ENCODE assay signal across 14 mouse cellular contexts in the genomic region with DNA sequence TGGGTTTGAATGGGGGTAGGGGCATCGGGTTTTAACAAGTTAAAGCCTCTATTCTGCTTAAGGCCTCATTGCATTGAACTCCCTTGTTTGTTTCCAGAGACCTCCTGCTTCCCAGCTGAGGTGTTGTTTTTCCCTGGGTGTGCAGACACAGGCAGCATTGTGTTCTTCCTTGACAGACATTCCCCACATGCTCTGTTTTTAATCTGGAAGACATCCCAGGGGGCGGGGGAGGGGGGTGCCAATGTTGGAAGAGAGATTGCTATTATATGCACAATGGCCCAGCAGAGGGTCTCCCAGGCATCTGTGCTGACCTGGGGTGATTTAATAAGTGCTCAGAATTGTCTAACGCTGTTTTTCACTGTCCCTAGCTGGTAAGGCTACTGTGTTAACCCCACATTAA.
A peak's percentile ranks its signal among the peaks of the same experiment; 100 is the strongest.
DNase-seq lines count a peak whose midpoint lies in the region; ATAC-seq lines count a peak whose summit lies in the region.
"Had no signal": no experiment of that assay in that cellular context is flagged by ENCODE, and none has a peak within 500 bp of the region (broad histone marks: within the 10 kb centered on the region; RNA-seq: fewer than 3 reads in every experiment).

No protein-coding gene starts in this region.

- peaks cover 6% of the 10 kb centered on the region; the same call in 1 of the 2 replicates for H3K4me1 ChIP-seq in forebrain, embryonic 16.5 days (replicated peaks; ENCODE audit: control insufficient read depth, insufficient read depth, low read length)
- H3K4me1 ChIP-seq: heart, embryonic 13.5 days; intestine, embryonic 15.5 days; liver, embryonic 13.5 days had no signal

- H3K9ac ChIP-seq in forebrain, embryonic 16.5 days (replicated peaks; ENCODE audit: low read depth, low read length) = no peak overlapping the region
- H3K9ac ChIP-seq: heart, embryonic 13.5 days; intestine, embryonic 15.5 days; liver, embryonic 13.5 days had no signal

- H3K27me3 ChIP-seq in forebrain, embryonic 16.5 days (replicated peaks; ENCODE audit: control insufficient read depth, insufficient read depth, low read length) = no peaks in the 10 kb centered on the region
- H3K27me3 ChIP-seq: heart, embryonic 13.5 days; liver, embryonic 13.5 days had no signal

- WGBS in forebrain, embryonic 16.5 days = 2% methylated on average over 3 of the region's 3 CpGs

- no peak overlapping the region for H3K4me3 ChIP-seq in forebrain, embryonic 16.5 days (replicated peaks; ENCODE audit: low read length)
- H3K4me3 ChIP-seq: erythroblast, embryonic 14.5 days; heart, embryonic 13.5 days; intestine, embryonic 15.5 days; liver, embryonic 13.5 days had no signal

- no peaks in the 10 kb centered on the region for H3K36me3 ChIP-seq in forebrain, embryonic 16.5 days (ENCODE audit: control insufficient read depth, insufficient read depth)
- H3K36me3 ChIP-seq: heart, embryonic 13.5 days; intestine, embryonic 15.5 days; liver, embryonic 13.5 days had no signal

- intact Hi-C loops in left cerebral cortex, postnatal 4 days (cut with DNase I) = loop anchor here (5.0 kb wide), 1 partner anchor 505 kb away; no protein-coding TSS in a partner anchor
- intact Hi-C loops in left cerebral cortex, postnatal 14 days (cut with DNase I) = no loop called here

- peak; percentile 17 for DNase-seq in left cerebral cortex, postnatal 4 days
- no peak for DNase-seq in left cerebral cortex, postnatal 14 days (ENCODE audit: low spot score in 2 of 2)
- peak; percentile 49 for DNase-seq in embryo, embryonic 10.5 days (ENCODE audit: low spot score)
- DNase-seq in retina, embryonic 14.5 days (ENCODE audit: low spot score) = peak; percentile 36
- DNase-seq in c-Kit-positive CD71-positive TER-119-positive erythroid progenitor cells, embryonic 14.5 days (ENCODE audit: low spot score) = no peak
- DNase-seq in frontal cortex, postnatal 14 days (ENCODE audit: low spot score in 2 of 2) = no peak
- DNase-seq: cerebellum, adult 9-11 months; heart, postnatal 36 days; liver, embryonic 13.5 days; right cerebral cortex, adult 18-20 months had no signal

- 0 out of 2 replicates have a peak, but pooled peaks have one; percentile 36 for ATAC-seq in forebrain, embryonic 16.5 days
- ATAC-seq: intestine, embryonic 15.5 days had no signal

- no peak overlapping the region for H3K27ac ChIP-seq in forebrain, embryonic 16.5 days (ENCODE audit: low read length)
- H3K27ac ChIP-seq: heart, embryonic 13.5 days; intestine, embryonic 15.5 days; liver, embryonic 13.5 days had no signal

- no peaks in the 10 kb centered on the region for H3K9me3 ChIP-seq in forebrain, embryonic 16.5 days (ENCODE audit: control insufficient read depth, low read length)
- H3K9me3 ChIP-seq: heart, embryonic 13.5 days; intestine, embryonic 15.5 days; liver, embryonic 13.5 days had no signal

- no peak overlapping the region for H3K4me2 ChIP-seq in forebrain, embryonic 16.5 days (ENCODE audit: low read length)
- H3K4me2 ChIP-seq: heart, embryonic 13.5 days; intestine, embryonic 15.5 days; liver, embryonic 13.5 days had no signal

Comparison
In these comparisons a context has a peak if more than half of its experiments do, and no peak if none do; other contexts are left out.
1. DNase-seq: peak in left cerebral cortex, postnatal 4 days (single experiment), embryo, embryonic 10.5 days (single experiment) and retina, embryonic 14.5 days (single experiment); none in left cerebral cortex, postnatal 14 days (0 of 2), c-Kit-positive CD71-positive TER-119-positive erythroid progenitor cells, embryonic 14.5 days (single experiment) and frontal cortex, postnatal 14 days (0 of 2).